Mouse (Mus musculus): ENCODE measurements around the gene Anxa7. TPM values are rescaled to one million over a fixed set of nuclear protein-coding genes. Genes with fewer than 3 reads are reported as not detected.

Anxa7 gene
- total and polyA plus RNA-seq, 2 experiments from 2014 or later = 19.8 to 38.4 TPM

DNA sequence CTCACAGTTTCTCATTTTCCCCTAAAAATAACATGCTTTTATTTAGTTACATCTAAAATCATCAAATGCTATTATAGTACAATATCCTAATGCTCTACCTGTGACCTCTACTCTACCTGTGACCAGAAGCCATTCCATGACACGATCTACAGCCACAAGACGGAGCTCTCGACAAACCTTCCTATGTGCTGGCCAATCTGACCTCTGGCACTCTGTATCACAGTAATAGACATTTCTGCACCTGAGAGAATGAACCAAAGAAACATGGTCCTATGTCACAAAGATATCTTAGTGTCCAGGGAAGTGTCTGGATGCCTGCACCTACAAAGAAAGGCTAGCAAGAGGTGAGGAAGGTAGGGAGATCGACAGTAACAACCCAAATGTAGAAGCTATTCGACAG lies 6.1 kb upstream of the Anxa7 start:
- Histone ChIP-seq H3K9ac (replicated peaks; ENCODE audit: low read length) (no peak overlapping the region), H3K36me3 (ENCODE audit: insufficient read depth, low read length) (peaks cover 12% of the 10 kb centered on the region; the same call in 1 of the 2 replicates), H3K9me3 (ENCODE audit: low read length) (no peaks in the 10 kb centered on the region), H3K27ac (no peak overlapping the region), H3K27me3 (ENCODE audit: insufficient read depth, low read length) (no peaks in the 10 kb centered on the region), H3K4me1 (ENCODE audit: insufficient read depth, low read length) (no peaks in the 10 kb centered on the region), H3K4me2 (ENCODE audit: low read depth, low read length) (no peak overlapping the region), H3K4me3 (ENCODE audit: low read length) (no peak overlapping the region)
- TF ChIP-seq CTCF (IDR thresholded peaks at IDR 0.05; ENCODE audit: low read depth) = no peak
- DNase-seq (ENCODE audit: low spot score) (no peak), ATAC-seq (no peak)
- 97% methylated on average over 5 of the region's 5 CpGs for WGBS

DNA sequence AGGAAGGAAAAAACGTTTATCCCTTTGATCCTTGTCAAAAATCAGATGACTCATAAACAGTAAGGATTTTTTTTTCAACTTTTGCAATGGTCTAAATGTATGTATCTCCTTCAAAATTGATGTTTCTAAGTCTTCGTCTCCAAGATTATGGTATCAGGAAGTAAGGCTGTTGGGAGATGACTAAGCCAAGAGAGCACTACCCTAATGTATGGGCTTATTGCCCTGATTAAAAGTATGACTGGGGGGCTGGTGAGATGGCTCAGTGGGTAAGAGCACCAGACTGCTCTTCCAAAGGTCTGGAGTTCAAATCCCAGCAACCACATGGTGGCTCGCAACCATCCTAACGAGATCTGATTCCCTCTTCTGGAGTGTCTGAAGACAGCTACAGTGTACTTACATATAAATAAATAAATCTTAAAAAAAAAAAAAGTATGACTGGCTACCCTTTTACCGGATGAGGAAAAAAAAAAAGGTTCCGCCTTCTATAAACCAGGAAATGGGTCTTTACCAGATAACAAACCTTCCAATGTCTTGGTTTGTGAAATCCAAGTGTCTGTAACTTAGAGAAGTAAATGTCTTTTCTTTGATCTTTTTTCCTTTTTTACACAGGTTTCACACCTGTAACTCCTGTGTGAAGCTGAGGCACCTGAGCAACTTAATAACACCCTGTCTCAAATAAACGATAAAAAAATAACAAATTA lies 2.3 kb upstream of the Anxa7 start:
- Histone ChIP-seq H3K27me3 (ENCODE audit: insufficient read depth, low read length) (no peaks in the 10 kb centered on the region), H3K4me3 (ENCODE audit: low read length) (no peak overlapping the region), H3K9me3 (ENCODE audit: low read length) (no peaks in the 10 kb centered on the region), H3K4me2 (ENCODE audit: low read depth, low read length) (no peak overlapping the region), H3K36me3 (ENCODE audit: insufficient read depth, low read length) (peaks cover 12% of the 10 kb centered on the region; the same call in 1 of the 2 replicates), H3K9ac (replicated peaks; ENCODE audit: low read length) (no peak overlapping the region), H3K27ac (no peak overlapping the region), H3K4me1 (ENCODE audit: insufficient read depth, low read length) (0 out of 2 replicates have a peak, but pooled peaks cover 4% of the 10 kb centered on the region)
- DNase-seq (ENCODE audit: low spot score) (no peak), ATAC-seq (no peak)
- no peak for TF ChIP-seq CTCF (IDR thresholded peaks at IDR 0.05; ENCODE audit: low read depth)
- 91% methylated on average over 7 of the region's 7 CpGs for WGBS

DNA sequence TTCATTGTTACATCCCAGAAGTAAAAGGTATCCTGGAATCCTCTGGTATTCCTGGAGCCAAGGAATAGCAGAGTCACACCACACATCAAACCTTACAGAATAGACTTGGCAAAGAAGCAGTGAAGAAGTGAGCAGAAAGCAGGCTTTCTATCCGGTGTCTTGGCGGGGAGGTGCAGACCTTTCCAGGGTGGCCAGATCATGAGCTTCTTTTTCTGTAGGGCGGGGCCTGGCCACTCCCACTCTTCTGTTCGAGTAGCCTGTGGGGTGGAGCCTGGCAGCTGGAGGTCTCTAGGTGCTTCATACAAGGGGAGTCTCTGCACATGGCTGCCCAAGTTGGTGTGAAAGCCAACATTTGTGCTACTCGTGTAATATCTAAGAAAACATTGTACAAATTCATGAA lies 1.3 kb upstream of the Anxa7 start:
- Histone ChIP-seq H3K27me3 (ENCODE audit: insufficient read depth, low read length) (no peaks in the 10 kb centered on the region), H3K4me1 (ENCODE audit: insufficient read depth, low read length) (0 out of 2 replicates have a peak, but pooled peaks cover 4% of the 10 kb centered on the region), H3K4me2 (ENCODE audit: low read depth, low read length) (no peak overlapping the region), H3K4me3 (ENCODE audit: low read length) (no peak overlapping the region), H3K9ac (replicated peaks; ENCODE audit: low read length) (no peak overlapping the region), H3K36me3 (ENCODE audit: insufficient read depth, low read length) (0 out of 2 replicates have a peak, but pooled peaks cover 9% of the 10 kb centered on the region), H3K27ac (no peak overlapping the region), H3K9me3 (ENCODE audit: low read length) (no peaks in the 10 kb centered on the region)
- WGBS = 28% methylated on average over 5 of the region's 5 CpGs
- DNase-seq (ENCODE audit: low spot score) (no peak), ATAC-seq (no peak)
- TF ChIP-seq CTCF (IDR thresholded peaks at IDR 0.05; ENCODE audit: low read depth) = no peak

DNA sequence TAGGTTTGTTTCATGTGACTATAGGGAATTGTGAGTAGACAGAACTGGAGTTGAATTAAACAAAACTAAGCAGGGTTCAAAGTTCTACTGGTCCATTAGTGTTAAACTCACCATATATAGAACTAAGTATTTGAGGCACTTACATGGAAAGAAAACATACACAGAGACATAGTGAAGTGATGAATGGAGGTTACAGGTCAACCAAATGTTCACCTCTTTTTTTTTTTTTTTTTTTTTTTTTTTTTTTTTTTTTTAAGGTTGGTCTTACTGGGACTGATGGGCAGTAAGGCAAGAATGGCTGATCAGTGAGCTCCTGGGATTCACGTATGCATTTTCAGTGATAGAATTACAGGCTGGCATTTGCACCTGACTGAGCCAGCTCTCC lies 254 bp upstream of the Anxa7 start:
- WGBS = 55% methylated on average over 1 of the region's 1 CpGs

DNA sequence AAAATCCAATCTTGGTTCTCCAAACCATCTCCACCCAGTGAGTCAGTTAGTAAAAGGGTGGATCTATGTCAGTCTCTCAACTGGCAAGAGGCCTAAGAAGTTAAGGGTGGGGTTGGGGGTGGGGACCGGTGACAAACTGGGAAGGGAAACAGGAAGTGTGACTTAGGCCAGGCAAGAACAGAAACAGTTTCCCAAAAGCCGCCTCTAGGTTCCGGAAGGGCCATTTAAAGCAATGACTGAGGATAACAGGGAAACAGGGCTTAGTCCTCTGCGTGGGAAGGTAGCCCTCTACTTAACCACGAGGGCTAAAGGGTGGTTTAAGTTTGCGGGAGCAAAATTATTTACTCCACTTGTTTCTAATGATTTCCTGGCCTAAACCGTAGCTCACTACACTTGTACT lies 1.1 kb downstream of the Anxa7 start:
- 32% methylated on average over 7 of the region's 7 CpGs for WGBS
- Histone ChIP-seq H3K27ac (peak overlapping the region; percentile 60; the same call in 1 of the 2 replicates), H3K27me3 (ENCODE audit: insufficient read depth, low read length) (no peaks in the 10 kb centered on the region), H3K9ac (replicated peaks; ENCODE audit: low read length) (peak overlapping the region; percentile 53; the same call in 1 of the 2 replicates), H3K4me1 (ENCODE audit: insufficient read depth, low read length) (0 out of 2 replicates have a peak, but pooled peaks cover 4% of the 10 kb centered on the region), H3K4me3 (ENCODE audit: low read length) (peak overlapping the region; percentile 53), H3K4me2 (ENCODE audit: low read depth, low read length) (peak overlapping the region; percentile 61), H3K9me3 (ENCODE audit: low read length) (no peaks in the 10 kb centered on the region), H3K36me3 (ENCODE audit: insufficient read depth, low read length) (no peaks in the 10 kb centered on the region)
- ATAC-seq (no peak), DNase-seq (ENCODE audit: low spot score) (no peak)
- no peak for TF ChIP-seq CTCF (IDR thresholded peaks at IDR 0.05; ENCODE audit: low read depth)

More for the DNA sequence above, 254 bp upstream of the Anxa7 start:
- no peak for DNase-seq (ENCODE audit: low spot score)
- Histone ChIP-seq H3K27ac (0 out of 2 replicates have a peak overlapping the region, but pooled peaks have one; percentile 60), H3K9ac (replicated peaks; ENCODE audit: low read length) (peak overlapping the region; percentile 53), H3K27me3 (ENCODE audit: insufficient read depth, low read length) (no peaks in the 10 kb centered on the region), H3K4me1 (ENCODE audit: insufficient read depth, low read length) (0 out of 2 replicates have a peak, but pooled peaks cover 4% of the 10 kb centered on the region), H3K36me3 (ENCODE audit: insufficient read depth, low read length) (0 out of 2 replicates have a peak, but pooled peaks cover 9% of the 10 kb centered on the region), H3K4me3 (ENCODE audit: low read length) (peak overlapping the region; percentile 53), H3K9me3 (ENCODE audit: low read length) (no peaks in the 10 kb centered on the region), H3K4me2 (ENCODE audit: low read depth, low read length) (peak overlapping the region; percentile 61)
- TF ChIP-seq CTCF (IDR thresholded peaks at IDR 0.05; ENCODE audit: low read depth) = no peak
- ATAC-seq = no peak

DNA sequence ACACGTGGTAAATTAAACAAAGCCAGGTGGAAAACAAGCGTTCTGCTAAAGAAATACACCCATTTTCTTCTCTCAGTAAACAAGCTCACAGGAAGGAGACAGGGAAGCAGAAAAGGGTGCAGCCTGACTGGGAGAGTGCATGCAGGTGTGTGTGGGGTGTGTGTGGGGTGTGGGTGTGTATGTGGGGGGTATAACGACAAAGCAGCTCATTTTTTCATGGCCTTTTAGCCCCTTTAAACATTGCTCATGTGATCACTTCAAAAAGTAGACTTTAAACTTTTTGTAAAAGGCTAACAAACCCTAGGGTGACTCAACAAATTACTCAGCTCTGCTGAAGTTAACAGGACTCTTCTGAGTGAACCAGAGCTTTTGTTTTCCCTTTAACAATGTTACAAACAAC lies 1.5 kb downstream of the Anxa7 start:
- Histone ChIP-seq H3K4me2 (ENCODE audit: low read depth, low read length) (peak overlapping the region; percentile 61), H3K4me1 (ENCODE audit: insufficient read depth, low read length) (0 out of 2 replicates have a peak, but pooled peaks cover 4% of the 10 kb centered on the region), H3K4me3 (ENCODE audit: low read length) (peak overlapping the region; percentile 53; the same call in 1 of the 2 replicates), H3K27ac (no peak overlapping the region), H3K9ac (replicated peaks; ENCODE audit: low read length) (no peak overlapping the region), H3K9me3 (ENCODE audit: low read length) (no peaks in the 10 kb centered on the region), H3K27me3 (ENCODE audit: insufficient read depth, low read length) (no peaks in the 10 kb centered on the region), H3K36me3 (ENCODE audit: insufficient read depth, low read length) (no peaks in the 10 kb centered on the region)
- ATAC-seq (no peak), DNase-seq (ENCODE audit: low spot score) (no peak)
- TF ChIP-seq CTCF (IDR thresholded peaks at IDR 0.05; ENCODE audit: low read depth) = no peak
- WGBS = 59% methylated on average over 3 of the region's 3 CpGs

All from hindbrain, postnatal 0 days (tissue).